Mouse (Mus musculus) urinary bladder, adult 18-20 months (tissue): ENCODE results near the gene Lrrc8d.
"Not testable (repeated sequence)": the region's sequence is repeated elsewhere in the genome, so short reads cannot be mapped to it uniquely, and the experiment has no call there.

Source experiments
- DNase-seq, 2 experiments: peaks; one replicate each; pipeline ENCODE4 v3.0.0; 2022; ENCODE audit warnings: low spot score in 2 of 2, mixed read lengths in 2 of 2

Gene Lrrc8d

GRCm38 (mm10) chr5:105858754-105859694, 159.3 kb downstream of the Lrrc8d start:
- DNase-seq, result no peak

- DNase-seq, result no peak
Measured at GRCm38 (mm10) chr5:105859716-105860460, 160.1 kb downstream of the Lrrc8d start.

- DNase-seq, result no peak
Measured at GRCm38 (mm10) chr5:105860461-105860835, 160.7 kb downstream of the Lrrc8d start.

GRCm38 (mm10) chr5:105861616-105862015, 161.8 kb downstream of the Lrrc8d start:
- DNase-seq, result no peak

GRCm38 (mm10) chr5:105865110-105865628, 165.4 kb downstream of the Lrrc8d start:
- not testable (repeated sequence) for DNase-seq

- DNase-seq, result no peak
Measured at GRCm38 (mm10) chr5:105867427-105867826, 167.7 kb downstream of the Lrrc8d start.

GRCm38 (mm10) chr5:105867841-105868447, 168.2 kb downstream of the Lrrc8d start:
- no peak for DNase-seq

- peak; percentile 57 to 68 for DNase-seq
Measured at GRCm38 (mm10) chr5:105868593-105868992, 168.8 kb downstream of the Lrrc8d start.

GRCm38 (mm10) chr5:105869739-105870138, 170.0 kb downstream of the Lrrc8d start:
- DNase-seq, result no peak

GRCm38 (mm10) chr5:105871140-105871539, 171.4 kb downstream of the Lrrc8d start:
- no peak for DNase-seq

- DNase-seq, result no peak
Measured at GRCm38 (mm10) chr5:105872176-105872575, 172.4 kb downstream of the Lrrc8d start.

GRCm38 (mm10) chr5:105872916-105873315, 173.1 kb downstream of the Lrrc8d start:
- DNase-seq, result no peak

- no peak for DNase-seq
Measured at GRCm38 (mm10) chr5:105873774-105874173, 174.0 kb downstream of the Lrrc8d start.

GRCm38 (mm10) chr5:105874476-105874875, 174.7 kb downstream of the Lrrc8d start:
- DNase-seq, result no peak

GRCm38 (mm10) chr5:105876068-105876924, 176.5 kb downstream of the Lrrc8d start, which contains the start of gene Zfp326:
Zfp326 (plus strand) TSS chr5:105876565.
- peak; percentile 80 to 83 for DNase-seq

GRCm38 (mm10) chr5:105876925-105877774, 177.4 kb downstream of the Lrrc8d start:
- peak in 1 of 2 experiments; percentile 31 for DNase-seq
